Mouse (Mus musculus): Measurements from ENCODE around the gene 0610010K14Rik.

0610010K14Rik gene

GRCm38 (mm10) chr11:70216103-70216502 lies 21.6 kb downstream of the 0610010K14Rik start:
- no peak for DNase-seq (ENCODE audit: low spot score in 2 of 2)

GRCm38 (mm10) chr11:70215301-70215700 lies 22.4 kb downstream of the 0610010K14Rik start:
- DNase-seq (ENCODE audit: low spot score in 2 of 2): no peak

- DNase-seq (ENCODE audit: low spot score in 2 of 2): no peak
Observed at GRCm38 (mm10) chr11:70214856-70215209, 22.9 kb downstream of the 0610010K14Rik start.

GRCm38 (mm10) chr11:70214191-70214855 lies 23.4 kb downstream of the 0610010K14Rik start:
- DNase-seq (ENCODE audit: low spot score in 2 of 2): no peak

- no peak for DNase-seq (ENCODE audit: low spot score in 2 of 2)
Observed at GRCm38 (mm10) chr11:70213736-70214135, 24.0 kb downstream of the 0610010K14Rik start.

- peak; percentile 73 to 79 for DNase-seq (ENCODE audit: low spot score in 2 of 2)
Observed at GRCm38 (mm10) chr11:70212896-70213295, 24.8 kb downstream of the 0610010K14Rik start.

- DNase-seq (ENCODE audit: low spot score in 2 of 2): no peak
Observed at GRCm38 (mm10) chr11:70212423-70212822, 25.3 kb downstream of the 0610010K14Rik start, which contains the start of gene Slc16a11. Slc16a11 (plus strand) TSS chr11:70212752.

- DNase-seq (ENCODE audit: low spot score in 2 of 2): no peak
Observed at GRCm38 (mm10) chr11:70211972-70212371, 25.7 kb downstream of the 0610010K14Rik start.

GRCm38 (mm10) chr11:70210681-70211080 lies 27.0 kb downstream of the 0610010K14Rik start:
- no peak for DNase-seq (ENCODE audit: low spot score in 2 of 2)

- DNase-seq (ENCODE audit: low spot score in 2 of 2): no peak
Observed at GRCm38 (mm10) chr11:70208778-70209388, 28.8 kb downstream of the 0610010K14Rik start.

GRCm38 (mm10) chr11:70207283-70207682 lies 30.4 kb downstream of the 0610010K14Rik start:
- DNase-seq (ENCODE audit: low spot score in 2 of 2): no peak

- DNase-seq (ENCODE audit: low spot score in 2 of 2): no peak
Observed at GRCm38 (mm10) chr11:70206801-70207200, 30.9 kb downstream of the 0610010K14Rik start.

- DNase-seq (ENCODE audit: low spot score in 2 of 2): peak; percentile 80 to 88
Observed at GRCm38 (mm10) chr11:70201691-70202090, 36.0 kb downstream of the 0610010K14Rik start.

GRCm38 (mm10) chr11:70200036-70200608 lies 37.6 kb downstream of the 0610010K14Rik start:
- peak in 1 of 2 experiments; percentile 21 for DNase-seq (ENCODE audit: low spot score in 2 of 2)

GRCm38 (mm10) chr11:70199107-70199506 lies 38.6 kb downstream of the 0610010K14Rik start:
- DNase-seq (ENCODE audit: low spot score in 2 of 2): no peak

GRCm38 (mm10) chr11:70198332-70198731 lies 39.4 kb downstream of the 0610010K14Rik start:
- DNase-seq (ENCODE audit: low spot score in 2 of 2): no peak

- DNase-seq (ENCODE audit: low spot score in 2 of 2): no peak
Observed at GRCm38 (mm10) chr11:70193354-70194285, 44.1 kb downstream of the 0610010K14Rik start.

GRCm38 (mm10) chr11:70192157-70192556 lies 45.6 kb downstream of the 0610010K14Rik start:
- no peak for DNase-seq (ENCODE audit: low spot score in 2 of 2)

- no peak for DNase-seq (ENCODE audit: low spot score in 2 of 2)
Observed at GRCm38 (mm10) chr11:70191188-70191587, 46.5 kb downstream of the 0610010K14Rik start.

- peak; percentile 30 to 40 for DNase-seq (ENCODE audit: low spot score in 2 of 2)
Observed at GRCm38 (mm10) chr11:70189319-70190134, 48.2 kb downstream of the 0610010K14Rik start.
